Mouse (Mus musculus) heart, embryonic 10.5 days (tissue): Measurements from ENCODE around the gene Kcne3. TPM values are rescaled to one million over a fixed set of nuclear protein-coding genes. Genes with fewer than 3 reads are reported as not detected.

Experiments used
- DNase-seq: peaks from one replicate; pipeline ENCODE4 v3.0.0-alpha.2; 2017; ENCODE audit warnings: low spot score
- H3K27ac ChIP-seq: fragments of 300-500 bp; sonication (generic); 2 replicates; pipeline ENCODE4 v1.5.1; 2016; ENCODE audit warnings: mild to moderate bottlenecking
- H3K27me3 ChIP-seq: fragments of 300-500 bp; sonication (generic); 2 replicates; pipeline ENCODE4 v1.6.1; 2016; ENCODE audit warnings: mild to moderate bottlenecking; ENCODE audit not compliant: poor library complexity, insufficient read depth, severe bottlenecking
- H3K36me3 ChIP-seq: fragments of 300-500 bp; sonication (generic); 2 replicates; pipeline ENCODE4 v1.6.1; 2016; ENCODE audit warnings: mild to moderate bottlenecking, moderate library complexity
- H3K4me1 ChIP-seq: fragments of 300-500 bp; sonication (generic); 2 replicates; pipeline ENCODE4 v1.6.1; 2016; ENCODE audit warnings: mild to moderate bottlenecking
- H3K4me3 ChIP-seq: fragments of 300-500 bp; sonication (generic); 2 replicates; pipeline ENCODE4 v1.5.1; 2016; ENCODE audit warnings: mild to moderate bottlenecking, moderate library complexity
- H3K9me3 ChIP-seq: fragments of 300-500 bp; sonication (generic); 2 replicates; pipeline ENCODE4 v1.6.1; 2016; ENCODE audit warnings: mild to moderate bottlenecking, moderate library complexity
- WGBS: fragments of 180-500 bp; shearing (Covaris S2); methylation state at CpG from one replicate; pipeline ENCODE4 v1.1.7; 2016; 5-methylcytosine and 5-hydroxymethylcytosine counted together
- polyA plus RNA-seq: library from polyadenylated mRNA; unstranded; fragments of >200 nt; fragmentation: Nextera tagmentation; extraction: Ambion mirVana; gene quantifications from 2 replicates; pipeline ENCODE4 v1.2.1, GENCODE M21; 2016

The Kcne3 gene
- polyA plus RNA-seq, 1 experiment from 2014 or later, result 5.9 TPM

GRCm38 (mm10) chr7:100190778-100191177 lies 14.5 kb downstream of the Kcne3 start:
- H3K9me3 ChIP-seq, result no peaks in the 10 kb centered on the region
- no peaks in the 10 kb centered on the region for H3K4me1 ChIP-seq
- DNase-seq, result no peak
- no peak overlapping the region for H3K4me3 ChIP-seq
- no peaks in the 10 kb centered on the region for H3K36me3 ChIP-seq
- H3K27me3 ChIP-seq, result peaks cover 17% of the 10 kb centered on the region; the same call in 1 of the 2 replicates
- no peak overlapping the region for H3K27ac ChIP-seq
- WGBS, result 5% methylated on average over 4 of the region's 4 CpGs

GRCm38 (mm10) chr7:100201191-100201590 lies 24.9 kb downstream of the Kcne3 start:
- no peaks in the 10 kb centered on the region for H3K4me1 ChIP-seq
- H3K27ac ChIP-seq, result no peak overlapping the region
- no peaks in the 10 kb centered on the region for H3K9me3 ChIP-seq
- no peak for DNase-seq
- H3K36me3 ChIP-seq, result no peaks in the 10 kb centered on the region
- H3K4me3 ChIP-seq, result no peak overlapping the region
- H3K27me3 ChIP-seq, result no peaks in the 10 kb centered on the region
- WGBS, result 84% methylated on average over 3 of the region's 3 CpGs

GRCm38 (mm10) chr7:100203616-100204015 lies 27.3 kb downstream of the Kcne3 start:
- DNase-seq, result no peak
- no peak overlapping the region for H3K4me3 ChIP-seq
- H3K9me3 ChIP-seq, result no peaks in the 10 kb centered on the region
- 53% methylated on average over 3 of the region's 3 CpGs for WGBS
- no peak overlapping the region for H3K27ac ChIP-seq
- H3K27me3 ChIP-seq, result no peaks in the 10 kb centered on the region
- H3K4me1 ChIP-seq, result peaks cover 12% of the 10 kb centered on the region
- H3K36me3 ChIP-seq, result no peaks in the 10 kb centered on the region

- no peak for DNase-seq
- Histone ChIP-seq H3K27me3 (no peaks in the 10 kb centered on the region), H3K27ac (no peak overlapping the region), H3K9me3 (no peaks in the 10 kb centered on the region), H3K36me3 (no peaks in the 10 kb centered on the region), H3K4me1 (peaks cover 12% of the 10 kb centered on the region), H3K4me3 (no peak overlapping the region)
- 82% methylated on average over 6 of the region's 6 CpGs for WGBS
Observed at GRCm38 (mm10) chr7:100204871-100205270, 28.6 kb downstream of the Kcne3 start.

GRCm38 (mm10) chr7:100206144-100206543 lies 29.8 kb downstream of the Kcne3 start:
- WGBS, result 87% methylated on average over 2 of the region's 2 CpGs
- Histone ChIP-seq H3K4me1 (peaks cover 12% of the 10 kb centered on the region), H3K36me3 (no peaks in the 10 kb centered on the region), H3K4me3 (no peak overlapping the region), H3K9me3 (no peaks in the 10 kb centered on the region), H3K27me3 (no peaks in the 10 kb centered on the region), H3K27ac (no peak overlapping the region)
- no peak for DNase-seq

GRCm38 (mm10) chr7:100207886-100208285 lies 31.6 kb downstream of the Kcne3 start:
- Histone ChIP-seq H3K27me3 (no peaks in the 10 kb centered on the region), H3K4me3 (no peak overlapping the region), H3K9me3 (no peaks in the 10 kb centered on the region), H3K4me1 (peaks cover 12% of the 10 kb centered on the region), H3K27ac (no peak overlapping the region), H3K36me3 (no peaks in the 10 kb centered on the region)
- no peak for DNase-seq

GRCm38 (mm10) chr7:100214310-100214709 lies 38.0 kb downstream of the Kcne3 start:
- DNase-seq, result no peak
- 73% methylated on average over 4 of the region's 4 CpGs for WGBS

GRCm38 (mm10) chr7:100215116-100215732 lies 38.9 kb downstream of the Kcne3 start:
- Histone ChIP-seq H3K27ac (no peak overlapping the region), H3K36me3 (no peaks in the 10 kb centered on the region), H3K9me3 (no peaks in the 10 kb centered on the region), H3K4me1 (no peaks in the 10 kb centered on the region), H3K4me3 (no peak overlapping the region), H3K27me3 (peaks cover 4% of the 10 kb centered on the region; the same call in 1 of the 2 replicates)
- 60% methylated on average over 6 of the region's 6 CpGs for WGBS
- DNase-seq, result no peak

More at GRCm38 (mm10) chr7:100214310-100214709, 38.0 kb downstream of the Kcne3 start:
- H3K9me3 ChIP-seq, result no peaks in the 10 kb centered on the region
- no peak overlapping the region for H3K27ac ChIP-seq
- H3K4me1 ChIP-seq, result no peaks in the 10 kb centered on the region
- H3K36me3 ChIP-seq, result no peaks in the 10 kb centered on the region
- no peak overlapping the region for H3K4me3 ChIP-seq
- peaks cover 4% of the 10 kb centered on the region; the same call in 1 of the 2 replicates for H3K27me3 ChIP-seq

- no peak overlapping the region for H3K27ac ChIP-seq
- H3K36me3 ChIP-seq, result no peaks in the 10 kb centered on the region
- no peaks in the 10 kb centered on the region for H3K9me3 ChIP-seq
- DNase-seq, result no peak
- no peak overlapping the region for H3K4me3 ChIP-seq
- peaks cover 4% of the 10 kb centered on the region; the same call in 1 of the 2 replicates for H3K27me3 ChIP-seq
- 70% methylated on average over 10 of the region's 10 CpGs for WGBS
- H3K4me1 ChIP-seq, result no peaks in the 10 kb centered on the region
Observed at GRCm38 (mm10) chr7:100215976-100216375, 39.7 kb downstream of the Kcne3 start.

- H3K27ac ChIP-seq, result no peak overlapping the region
- H3K36me3 ChIP-seq, result no peaks in the 10 kb centered on the region
Observed at GRCm38 (mm10) chr7:100216601-100217565, 40.6 kb downstream of the Kcne3 start.

GRCm38 (mm10) chr7:100227158-100227875 lies 51.0 kb downstream of the Kcne3 start, which contains the start of gene Pgm2l1:
Gene Pgm2l1, plus strand, starts transcription at chr7:100227394.
- under 1% methylated on average over 62 of the region's 72 CpGs for WGBS
- peak; percentile 98 for DNase-seq
- Histone ChIP-seq H3K9me3 (no peaks in the 10 kb centered on the region), H3K27me3 (no peaks in the 10 kb centered on the region), H3K4me3 (peak within 1 kb of the TSS; percentile 88), H3K36me3 (no peaks in the 10 kb centered on the region), H3K4me1 (peaks cover 8% of the 10 kb centered on the region; the same call in 1 of the 2 replicates), H3K27ac (peak within 1 kb of the TSS; percentile 89)

More at GRCm38 (mm10) chr7:100216601-100217565, 40.6 kb downstream of the Kcne3 start:
- H3K27me3 ChIP-seq, result peaks cover 4% of the 10 kb centered on the region; the same call in 1 of the 2 replicates
- 75% methylated on average over 9 of the region's 9 CpGs for WGBS
- H3K4me3 ChIP-seq, result no peak overlapping the region
- no peak for DNase-seq
- H3K4me1 ChIP-seq, result no peaks in the 10 kb centered on the region
- no peaks in the 10 kb centered on the region for H3K9me3 ChIP-seq

GRCm38 (mm10) chr7:100227896-100228525 lies 51.7 kb downstream of the Kcne3 start:
- Histone ChIP-seq H3K36me3 (no peaks in the 10 kb centered on the region), H3K27me3 (no peaks in the 10 kb centered on the region), H3K4me3 (peak overlapping the region; percentile 88), H3K9me3 (no peaks in the 10 kb centered on the region), H3K27ac (peak overlapping the region; percentile 89), H3K4me1 (peaks cover 8% of the 10 kb centered on the region; the same call in 1 of the 2 replicates)
- under 1% methylated on average over 23 of the region's 23 CpGs for WGBS
- DNase-seq, result peak; percentile 76
